Mouse (Mus musculus): ENCODE results near the gene Dnm3.

DNA sequence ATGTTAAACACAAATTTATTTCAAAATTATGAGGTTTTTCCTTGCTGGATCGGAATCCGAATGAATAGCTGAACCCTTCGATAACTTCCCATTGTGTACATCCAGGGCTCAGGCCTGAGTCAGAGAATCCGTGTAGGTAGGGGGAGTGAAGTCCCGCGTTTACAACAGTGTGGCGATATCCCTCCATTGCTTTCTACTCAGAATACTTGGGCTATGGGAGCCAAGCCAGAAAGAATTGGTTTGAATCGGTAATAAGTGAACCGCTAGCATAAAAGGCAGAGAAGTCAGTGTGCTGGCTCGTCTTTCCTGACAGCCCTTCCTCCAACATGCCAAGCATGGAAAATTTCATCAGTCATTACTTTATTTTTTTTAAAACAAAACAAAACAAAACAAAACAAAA is 402.0 kb downstream of the Dnm3 start:
- TF ChIP-seq CTCF (IDR thresholded peaks at IDR 0.05; ENCODE audit: control insufficient read depth, insufficient read depth, insufficient read length) (no peak), MAX (IDR thresholded peaks at IDR 0.05) (no peak), MYOD1 (IDR thresholded peaks at IDR 0.05; ENCODE audit: control insufficient read depth, insufficient read length, low read depth) (no peak), USF1 (IDR thresholded peaks at IDR 0.05; ENCODE audit: low read depth) (no peak), CEBPB (IDR thresholded peaks at IDR 0.05; ENCODE audit: low read depth) (no peak)

All from C2C12 (cell line).